Mouse (Mus musculus) heart, postnatal 4 days (tissue): ENCODE data around the gene Bdp1. TPM values are rescaled to one million over a fixed set of nuclear protein-coding genes. Genes with fewer than 3 reads are reported as not detected.
A peak's percentile ranks its signal among the peaks of the same experiment; 100 is the strongest.

ENCODE experiments used
- DNase-seq: peaks from one replicate; pipeline ENCODE4 v3.0.0; 2021
- total RNA-seq, 2 experiments: library from RNA; stranded (reverse); gene quantifications; 2 replicates each; pipeline ENCODE4 v1.2.3; 2021

Gene Bdp1
- total RNA-seq: 10 to 100 TPM; 27.2 to 28.3 TPM

DNA sequence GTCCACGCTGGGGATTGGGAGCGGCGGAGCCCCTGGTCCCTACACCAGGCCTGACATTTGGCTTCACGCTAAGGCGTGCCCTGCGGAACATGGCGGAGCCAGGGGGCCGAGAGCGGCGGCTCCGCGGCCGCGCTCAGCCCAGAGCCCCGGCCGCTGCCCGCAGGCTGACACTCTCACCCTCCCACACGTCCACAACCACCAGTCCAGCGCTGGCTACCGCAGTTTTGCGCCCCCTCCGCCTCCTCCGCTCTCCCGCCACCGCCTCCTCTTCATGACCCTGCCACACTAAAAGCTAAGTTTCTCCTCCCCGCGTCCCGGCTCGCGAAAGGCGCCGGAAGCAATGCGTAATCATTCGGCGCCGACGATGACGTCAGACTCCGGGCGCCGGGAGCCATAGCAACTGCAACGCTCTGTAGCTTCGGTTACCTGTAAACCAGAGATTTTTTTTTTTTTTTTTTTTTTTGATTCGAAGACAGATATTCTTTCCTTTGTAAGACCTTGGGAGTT is at the start of gene Bdp1:
Gene Bdp1, minus strand, starts transcription at position 323 of the 507 bp plus-strand sequence.
- DNase-seq: peak; percentile 96

DNA sequence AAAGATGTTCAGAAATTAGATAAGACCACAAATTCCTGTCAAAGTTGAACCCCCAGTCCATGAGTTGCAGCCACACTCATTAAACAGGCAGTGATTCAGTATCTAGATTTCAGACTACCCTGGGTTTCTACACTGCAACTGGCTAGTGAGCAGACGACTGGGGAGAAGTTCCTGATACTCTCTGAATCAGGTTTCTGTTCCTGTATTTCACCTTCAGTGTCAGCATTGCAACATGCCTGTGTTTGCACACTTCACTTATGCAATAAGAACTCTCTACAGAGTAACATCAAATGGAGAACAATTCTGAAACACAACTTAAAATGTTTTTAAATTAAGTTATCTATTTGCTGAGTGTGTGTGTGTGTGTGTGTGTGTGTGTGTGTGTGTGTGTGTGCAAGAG is 48.8 kb upstream of the Bdp1 start:
- no peak for DNase-seq

DNA sequence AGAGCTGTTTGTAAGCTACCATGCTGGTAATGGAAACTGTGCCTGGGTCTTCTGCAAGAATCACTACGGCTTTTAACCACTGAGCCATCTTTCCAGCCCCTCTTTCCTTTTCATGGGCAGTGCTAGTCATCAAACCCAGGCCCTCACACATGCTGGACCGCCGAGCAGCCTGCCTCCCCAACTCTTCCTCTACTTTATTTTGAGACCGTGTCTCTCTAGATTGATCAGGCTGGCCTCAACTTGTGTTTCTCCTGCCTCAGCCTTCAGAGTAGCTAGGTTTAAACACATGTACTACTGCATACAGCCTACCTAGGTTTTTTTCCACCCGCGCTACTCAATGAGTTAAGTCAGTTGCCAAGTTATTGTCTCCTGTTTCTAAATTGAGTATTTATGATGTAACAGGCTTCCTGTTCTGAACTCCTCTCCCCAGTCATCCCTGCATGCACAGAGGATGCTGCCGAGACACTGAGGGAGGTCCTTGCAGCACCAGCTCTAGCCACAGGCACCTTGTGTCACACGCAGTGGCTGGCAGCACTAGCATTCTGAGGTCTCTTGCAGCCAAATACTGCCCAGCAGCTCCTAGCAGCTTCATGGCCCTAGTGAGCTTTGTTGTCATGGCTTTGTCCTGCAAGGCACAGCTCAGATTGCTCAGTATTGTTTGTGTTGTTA is 37.9 kb upstream of the Bdp1 start:
- DNase-seq: no peak

DNA sequence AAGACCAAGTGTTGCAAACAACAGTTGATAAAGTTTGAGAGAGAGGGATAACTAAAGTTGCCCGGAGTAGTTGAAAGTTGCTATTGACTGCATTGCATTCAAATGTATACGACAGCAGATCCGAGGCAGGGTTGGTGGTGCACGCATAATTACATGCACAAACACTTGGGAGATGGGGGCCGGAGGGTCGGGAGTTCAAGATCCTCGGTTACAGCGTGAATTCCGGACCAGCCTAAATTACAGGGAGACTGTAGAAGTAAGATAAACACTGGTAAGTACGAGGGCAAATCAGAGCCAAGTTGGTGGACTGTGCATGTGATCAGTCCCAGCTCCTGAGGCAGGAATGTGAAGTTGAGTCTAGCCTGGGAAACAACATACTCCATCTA is 21.4 kb upstream of the Bdp1 start:
- no peak for DNase-seq

DNA sequence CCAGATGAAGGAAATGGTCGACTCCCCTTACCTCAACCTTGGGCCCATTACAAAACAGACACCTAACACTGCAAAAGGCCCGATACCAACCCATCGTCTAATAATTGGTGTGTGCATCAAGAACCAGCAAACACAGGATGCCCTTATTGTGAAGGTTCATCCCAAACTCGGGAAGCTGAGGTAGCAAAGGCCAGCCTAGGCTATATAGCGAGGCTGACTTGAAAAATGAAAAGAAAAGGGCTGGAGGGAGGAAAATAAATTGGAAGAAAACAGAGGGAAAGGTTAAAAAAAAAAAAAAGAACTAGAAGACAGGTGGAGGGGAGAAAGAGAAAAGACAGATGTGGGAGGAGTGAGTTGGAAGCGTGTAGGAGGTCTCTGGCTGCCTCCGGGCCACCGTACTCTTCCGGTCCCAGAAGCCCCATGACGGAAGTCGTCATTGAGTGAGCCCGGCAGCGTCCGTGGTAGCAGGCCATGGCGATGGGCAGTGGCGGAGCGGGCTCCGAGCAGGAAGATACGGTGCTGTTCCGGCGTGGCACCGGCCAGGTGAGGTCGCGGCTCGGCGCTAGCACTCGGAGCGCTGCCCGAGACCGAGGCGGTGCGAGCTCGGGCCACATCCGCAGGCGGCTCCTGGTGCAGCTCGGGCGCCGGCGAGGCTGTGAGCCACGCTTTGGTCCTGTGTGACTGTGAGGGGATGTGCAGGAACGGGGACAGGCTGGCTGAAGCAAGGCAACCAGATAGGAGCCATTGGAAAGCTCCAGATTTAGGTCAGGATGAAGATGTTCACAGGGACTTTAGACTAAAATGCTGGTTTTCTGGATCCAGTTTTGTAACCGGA is 20.8 kb upstream of the Bdp1 start, which contains the start of gene Smn1:
Gene Smn1, plus strand, starts transcription at position 430 of the 835 bp plus-strand sequence.
- peak; percentile 91 for DNase-seq

DNA sequence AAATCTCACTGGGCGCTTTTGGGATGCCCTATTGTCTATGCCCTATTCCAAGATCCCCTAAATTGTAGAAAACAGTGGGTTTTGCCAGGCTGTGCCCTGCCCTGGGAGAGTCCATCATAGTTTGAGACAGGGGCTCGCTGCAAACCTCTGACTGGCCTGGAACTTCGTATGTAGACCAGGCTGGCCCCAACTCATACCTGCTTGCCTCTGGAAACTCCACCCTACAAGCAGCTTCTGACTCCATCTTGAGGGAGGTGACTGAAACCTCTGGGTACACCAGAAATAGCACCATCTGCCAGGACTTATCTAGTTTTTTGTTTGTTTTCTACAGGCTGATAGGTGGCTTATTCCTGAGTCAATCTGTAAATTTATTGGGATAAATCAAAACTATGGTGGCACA is 20.1 kb upstream of the Bdp1 start:
- DNase-seq: no peak

DNA sequence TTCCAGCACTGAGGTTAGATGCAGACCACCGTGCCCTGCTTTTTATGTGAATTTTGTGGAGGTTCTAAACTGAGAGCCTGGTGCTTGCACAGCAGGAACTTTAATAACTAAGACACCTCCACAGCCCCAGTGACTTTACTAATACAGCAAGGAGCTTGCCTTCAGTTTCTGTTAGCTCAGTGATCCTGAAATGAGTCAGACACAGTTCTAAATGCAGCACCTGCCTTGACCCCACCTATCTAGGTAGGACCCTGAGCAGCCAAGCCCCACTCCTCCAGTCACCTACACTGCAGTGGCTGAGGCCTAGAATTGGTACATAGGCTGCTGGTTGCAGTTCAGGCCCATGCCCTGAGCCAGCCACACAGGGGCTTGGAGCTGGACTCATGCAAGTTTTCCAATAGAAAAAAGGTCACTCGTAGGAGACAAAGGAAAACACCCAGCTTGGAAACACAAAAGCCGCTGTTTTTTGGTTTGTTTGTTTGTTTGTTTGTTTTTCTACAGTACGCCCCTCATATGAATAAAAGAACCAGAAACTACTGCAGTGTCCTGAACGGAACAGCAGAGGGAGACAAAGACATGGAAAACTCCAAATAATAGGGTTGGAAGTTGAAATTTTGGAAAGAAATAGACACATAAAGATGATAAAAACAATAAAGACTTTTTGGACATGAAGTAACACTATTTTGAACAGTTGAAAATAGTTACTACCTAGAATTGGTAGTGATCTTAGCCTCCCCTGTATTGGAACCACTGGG is 8.5 kb upstream of the Bdp1 start:
- no peak for DNase-seq

DNA sequence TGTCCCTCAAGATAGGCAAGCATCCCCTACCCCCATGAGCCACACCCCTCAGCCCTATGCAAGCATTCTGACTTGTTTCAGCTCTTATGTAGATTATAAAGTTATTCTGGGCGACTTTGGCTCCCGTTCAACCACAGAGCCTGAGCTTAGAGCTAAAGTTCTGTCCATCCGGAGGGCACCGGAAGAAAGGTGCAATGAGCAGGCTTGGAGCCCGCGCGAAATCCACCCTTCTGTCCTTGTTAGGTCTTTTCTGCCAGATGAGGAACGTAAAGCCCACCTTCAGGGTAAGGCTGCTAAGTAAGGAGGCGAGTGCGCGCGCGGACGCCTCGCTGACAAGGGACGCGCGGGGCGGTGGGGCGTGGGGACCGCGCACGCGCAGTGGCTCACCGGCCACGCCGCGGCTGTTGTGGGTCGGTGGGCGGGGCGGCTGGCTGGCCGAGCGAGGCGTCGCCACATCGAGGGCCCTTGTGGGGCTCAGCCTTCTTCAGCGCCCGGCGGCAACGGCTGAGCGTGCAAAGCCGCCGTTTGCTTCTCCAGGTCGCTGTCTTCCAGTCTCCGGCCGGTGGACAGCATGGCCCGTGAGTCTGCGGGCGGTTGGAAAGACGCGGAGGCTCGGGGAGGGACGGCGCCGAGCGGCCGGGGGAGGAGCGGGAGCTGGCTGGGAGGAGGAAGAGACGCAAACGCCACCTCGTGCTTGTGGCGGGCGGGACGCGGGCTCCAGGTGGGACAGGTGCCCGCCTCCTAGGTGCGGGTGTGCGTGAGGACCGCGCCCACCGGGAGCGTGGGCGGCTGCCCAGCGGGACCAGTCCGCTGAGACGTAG is 4.0 kb upstream of the Bdp1 start, which contains the start of gene Serf1:
Gene Serf1, plus strand, starts transcription at position 361 of the 821 bp plus-strand sequence.
- DNase-seq: peak; percentile 86

DNA sequence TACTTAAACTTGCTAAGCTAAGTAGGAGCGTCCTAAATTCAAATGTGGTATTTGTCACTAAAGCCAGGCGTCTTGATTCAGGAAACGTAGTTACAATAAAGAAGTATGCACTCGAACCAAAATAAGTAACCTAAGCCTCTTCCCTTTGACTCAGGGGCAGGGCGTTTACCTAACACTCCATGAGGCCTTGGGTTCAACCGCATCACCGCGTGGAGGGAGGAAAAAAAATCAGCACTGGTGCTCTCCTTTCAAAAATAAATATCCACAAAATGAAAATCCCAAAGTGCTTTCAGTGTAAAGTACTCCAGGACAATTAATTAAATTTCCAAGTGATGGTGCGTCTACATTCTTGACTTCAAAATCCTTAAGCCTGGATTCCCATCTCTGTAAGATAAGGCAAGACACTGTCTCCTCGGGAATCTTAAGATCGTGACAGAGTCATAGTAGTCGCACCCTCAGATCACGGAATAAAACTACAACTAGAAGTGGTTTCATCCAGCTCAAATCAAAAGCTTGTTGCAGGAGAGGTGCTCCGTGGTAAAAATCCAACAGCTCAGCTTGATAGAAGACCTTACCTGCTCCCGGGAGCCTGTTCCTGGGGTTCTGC is 715 bp downstream of the Bdp1 start:
- no peak for DNase-seq

DNA sequence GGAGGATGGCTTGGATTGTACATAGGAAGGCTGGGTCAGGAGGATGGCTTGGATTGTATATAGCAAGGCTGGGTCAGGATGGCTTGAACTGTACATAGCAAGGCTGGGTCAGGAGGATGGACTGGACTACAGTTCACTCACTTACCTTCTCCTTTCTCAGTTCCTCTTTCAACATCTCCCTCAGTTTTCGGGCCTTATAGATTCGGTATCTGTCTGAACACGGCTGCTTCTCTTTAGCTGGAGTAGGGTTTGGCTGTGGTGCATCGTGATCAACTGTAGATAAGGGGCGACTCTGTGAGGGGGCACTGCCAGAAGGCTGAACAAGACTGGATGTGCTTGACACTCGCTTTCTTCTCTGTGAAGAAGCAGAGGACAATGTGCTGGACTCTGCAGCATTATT is 5.1 kb downstream of the Bdp1 start:
- no peak for DNase-seq

DNA sequence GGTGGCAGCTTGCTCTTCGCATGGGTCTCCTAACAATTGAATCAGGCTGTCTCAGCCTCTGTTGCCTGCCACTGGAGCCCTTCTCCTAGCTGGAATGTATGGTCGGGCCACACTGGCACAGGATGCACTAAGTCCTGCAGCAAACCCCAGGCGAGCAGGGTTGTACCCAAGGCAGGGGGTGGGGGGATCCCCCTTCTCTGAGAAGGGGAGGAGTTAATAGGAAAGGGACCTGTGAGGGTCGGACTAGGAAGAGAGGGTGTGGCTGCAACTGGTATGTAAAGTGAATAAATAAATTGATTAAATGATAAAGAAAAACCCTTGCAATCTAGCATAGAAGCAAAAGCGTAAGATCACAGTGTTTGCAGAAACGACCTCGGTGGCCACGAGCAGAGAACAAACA is 32.4 kb downstream of the Bdp1 start:
- no peak for DNase-seq

DNA sequence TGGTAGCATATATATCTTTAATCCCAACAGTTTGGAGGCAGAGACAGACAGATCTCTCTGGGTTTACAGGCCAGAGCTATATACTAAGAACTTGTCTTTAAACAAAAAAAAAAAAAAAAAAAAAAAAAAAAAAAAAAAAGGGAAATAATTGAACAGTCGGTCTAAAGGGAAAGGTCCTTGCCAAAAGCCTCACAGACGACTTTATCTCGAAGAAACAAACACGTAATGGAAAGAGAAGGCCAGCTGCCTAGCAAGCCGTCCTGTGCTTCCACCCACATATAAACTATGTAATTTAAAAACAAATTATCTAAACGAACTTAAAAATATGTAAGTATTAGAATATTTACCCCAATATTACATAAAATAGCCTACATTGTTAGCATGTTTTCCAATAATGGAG is 36.0 kb downstream of the Bdp1 start:
- DNase-seq: no peak

DNA sequence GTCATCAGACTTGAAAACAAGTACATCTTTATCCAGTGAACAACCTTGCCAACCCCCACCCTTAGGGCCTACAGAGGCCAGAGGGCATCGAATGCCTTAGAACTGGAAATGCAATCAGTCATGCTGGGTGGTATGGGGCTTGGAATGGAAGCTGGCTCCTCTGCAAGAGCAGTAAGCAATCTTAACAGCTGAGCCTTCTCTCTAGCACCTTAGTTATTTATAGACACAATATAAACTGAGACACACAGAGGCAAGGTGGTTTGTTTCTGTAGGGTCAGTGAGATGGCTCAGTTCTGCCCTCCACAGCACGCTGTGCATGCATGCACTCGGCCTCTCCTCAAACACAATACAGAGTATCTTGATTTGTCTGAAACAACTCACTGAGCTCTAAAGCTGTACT is 39.9 kb downstream of the Bdp1 start:
- DNase-seq: no peak

DNA sequence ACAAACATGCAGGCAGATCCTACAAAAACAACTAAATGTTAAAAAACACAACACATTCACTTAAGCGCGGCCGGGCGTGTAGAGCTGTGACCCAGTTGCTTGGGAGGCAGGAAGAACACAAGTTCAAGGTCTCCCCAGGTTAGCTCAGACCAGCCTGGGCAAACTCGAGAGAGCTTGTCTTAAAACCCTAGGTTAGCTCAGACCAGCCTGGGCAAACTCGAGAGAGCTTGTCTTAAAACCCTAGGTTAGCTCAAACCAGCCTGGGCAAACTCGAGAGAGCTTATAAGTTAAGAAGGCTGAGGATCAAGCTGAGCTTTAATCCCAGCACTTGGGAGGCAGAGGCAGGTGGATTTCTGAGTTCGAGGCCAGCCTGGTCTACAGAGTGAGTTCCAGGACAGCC is 46.1 kb downstream of the Bdp1 start:
- peak; percentile 6 for DNase-seq

DNA sequence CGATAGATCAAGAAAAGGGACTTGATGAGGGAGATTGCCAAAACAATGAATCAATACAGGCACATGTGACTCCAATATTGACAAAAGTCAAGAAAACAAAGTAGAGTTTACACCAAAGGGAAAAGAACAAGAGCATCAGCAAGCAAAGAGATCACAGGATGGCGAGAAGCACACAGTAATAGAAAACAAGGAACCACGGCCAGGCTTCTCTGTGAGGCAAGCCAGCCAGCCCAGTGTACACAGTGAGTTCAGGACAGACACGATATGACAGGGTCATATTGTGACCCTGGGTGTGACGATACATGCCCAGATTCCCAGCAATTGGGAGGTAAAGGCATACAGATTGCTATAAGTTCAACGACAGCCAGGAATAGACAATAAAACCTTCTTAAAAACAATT is 77.9 kb downstream of the Bdp1 start:
- no peak for DNase-seq

DNA sequence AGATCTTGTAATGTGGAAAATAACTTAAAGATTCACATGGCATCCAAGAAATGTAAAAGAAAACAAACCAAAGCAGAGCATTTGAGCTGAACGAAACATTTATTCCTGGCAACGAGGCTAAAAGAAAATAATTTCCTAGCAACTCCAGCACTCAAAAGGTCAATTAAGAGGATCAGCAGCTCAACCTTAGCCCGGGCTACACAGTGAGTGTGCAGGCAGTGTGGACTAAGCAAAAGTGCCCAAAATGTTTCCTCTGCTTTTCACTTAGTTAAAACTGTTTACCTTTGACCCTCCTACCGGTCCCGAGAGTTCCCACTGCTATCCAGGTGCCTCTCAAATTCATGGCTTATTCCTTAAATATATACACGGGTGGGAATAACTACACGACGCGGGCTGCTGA is 87.0 kb downstream of the Bdp1 start:
- no peak for DNase-seq

DNA sequence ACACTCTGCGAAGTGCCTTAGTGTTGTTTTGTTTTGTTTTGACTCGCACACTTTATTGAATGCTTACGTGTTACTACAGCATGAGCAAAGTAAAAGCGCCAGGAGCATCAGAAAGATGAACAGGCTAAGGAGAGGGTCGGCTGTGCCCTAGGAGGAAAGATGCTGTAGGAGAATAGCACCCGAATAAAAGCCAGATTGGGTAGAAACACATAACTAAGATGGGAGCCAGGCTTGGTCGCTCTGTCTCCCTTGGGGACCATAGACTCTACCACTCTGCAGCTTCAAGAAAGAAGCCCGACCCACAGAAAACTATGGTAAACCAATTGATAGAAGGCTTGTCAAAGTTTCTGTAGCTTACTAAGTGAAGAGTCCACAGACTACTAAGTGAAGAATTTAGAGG is 87.9 kb downstream of the Bdp1 start:
- no peak for DNase-seq

DNA sequence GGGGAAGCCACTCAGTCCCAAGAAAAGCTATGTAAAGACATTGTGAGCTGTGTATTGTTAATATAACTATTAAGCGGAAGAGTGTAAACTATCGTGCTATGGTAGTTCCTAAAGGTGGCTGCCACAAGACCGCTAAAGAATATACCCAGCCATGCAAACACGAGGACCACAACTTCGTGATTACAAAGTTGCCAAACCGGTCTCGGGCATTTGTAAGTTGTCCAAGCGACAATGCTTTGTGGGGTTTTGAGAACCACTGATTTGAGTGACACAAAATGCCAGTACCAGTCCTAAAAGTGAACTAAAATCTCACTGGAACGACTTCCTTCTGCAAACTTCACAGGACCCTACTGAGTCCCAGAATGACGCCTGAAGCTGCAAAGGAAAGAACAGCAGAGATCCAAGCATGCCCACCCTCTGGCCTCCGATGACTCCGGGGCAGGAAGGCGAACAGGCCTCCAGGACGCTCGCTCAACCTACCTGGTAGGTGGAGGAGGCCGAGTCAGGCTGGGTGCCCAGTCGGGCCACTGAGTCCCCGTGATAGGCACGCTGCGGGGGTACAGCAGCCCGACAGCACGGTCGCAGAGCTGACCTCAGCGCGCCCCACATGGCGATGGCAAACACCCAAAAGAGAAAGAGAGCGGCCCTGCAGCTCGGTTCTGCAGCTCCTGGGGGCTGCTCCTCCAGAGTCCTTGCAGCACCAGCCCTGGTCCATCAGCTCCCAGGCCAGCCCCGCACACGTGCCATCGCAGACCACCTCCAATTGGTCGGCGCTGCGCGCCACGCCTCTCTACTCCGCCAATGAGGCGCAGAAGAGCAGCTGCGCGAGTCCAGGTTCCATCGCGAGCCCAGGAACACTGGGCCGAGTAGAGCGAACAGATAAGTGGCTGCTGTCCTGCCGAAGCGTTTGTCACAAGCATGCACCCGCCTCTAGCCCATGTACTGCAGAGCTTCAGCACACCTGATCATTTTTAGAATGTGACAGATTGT is 88.7 kb downstream of the Bdp1 start, which contains the start of gene Mccc2:
Gene Mccc2, minus strand, starts transcription at position 734 of the 990 bp plus-strand sequence.
- DNase-seq: peak; percentile 87

DNA sequence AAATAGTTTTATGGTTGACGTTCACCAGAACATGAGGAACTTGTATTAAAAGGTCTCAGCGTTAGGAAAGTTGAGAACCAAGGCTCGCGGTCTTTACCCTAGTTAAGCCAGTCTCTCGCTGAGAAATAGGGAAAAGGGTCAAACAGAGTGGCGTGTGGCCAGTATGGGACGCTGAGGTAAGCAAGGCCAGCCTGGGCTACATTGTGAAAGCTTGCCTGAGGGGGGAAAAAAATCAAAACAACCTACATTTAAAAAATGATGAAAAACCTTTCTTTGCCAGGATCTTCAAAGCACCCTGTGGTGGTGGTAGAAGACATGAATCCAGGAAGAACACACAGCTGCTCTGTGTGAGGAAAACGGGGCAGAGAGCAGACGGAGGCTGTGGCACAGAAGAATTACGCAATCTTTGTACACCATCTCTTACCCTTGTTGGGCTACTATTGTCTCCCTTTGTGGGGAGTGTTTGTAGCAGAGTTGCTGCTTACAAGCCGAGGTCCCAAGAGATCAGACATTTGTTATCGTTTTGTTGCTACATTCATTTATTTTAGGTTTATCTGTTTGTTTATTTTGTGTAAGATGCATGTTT is 97.9 kb downstream of the Bdp1 start:
- DNase-seq: no peak

DNA sequence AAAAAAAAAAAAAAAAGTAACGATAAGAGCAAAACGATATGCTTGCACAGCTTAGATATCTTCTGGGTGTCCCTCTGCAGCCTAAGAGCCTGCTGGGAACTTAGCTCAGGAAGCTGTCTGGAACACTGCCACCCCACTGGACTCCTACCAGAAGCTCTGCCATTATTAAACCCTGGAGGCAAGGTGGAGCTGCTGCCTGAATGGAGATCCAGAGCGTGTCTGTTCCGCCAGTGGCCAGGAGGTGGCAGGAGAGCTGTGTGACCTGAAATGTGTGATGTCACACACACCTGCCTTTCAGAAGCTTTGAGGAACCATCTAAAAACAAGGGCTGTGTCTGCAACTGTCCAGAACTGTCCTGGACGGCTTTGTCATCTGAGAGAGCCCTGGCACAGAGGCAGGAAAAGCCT is 102.1 kb downstream of the Bdp1 start:
- peak; percentile 92 for DNase-seq
